Mouse (Mus musculus) olfactory bulb, adult 2 months (tissue): Measurements from ENCODE around the gene Bmp8a.

Experiments
- CTCF ChIP-seq: fragments of 200-500 bp; IDR thresholded peaks from 2 replicates; pipeline ENCODE4 v1.5.1; 2012; ENCODE audit warnings: low read depth, mild to moderate bottlenecking, low read length, moderate library complexity; ENCODE audit not compliant: insufficient read depth
- POLR2A ChIP-seq: fragments of 200-500 bp; IDR thresholded peaks from 2 replicates; pipeline ENCODE4 v1.6.1; 2012; ENCODE audit warnings: mild to moderate bottlenecking, low read depth, low read length, moderate library complexity; ENCODE audit not compliant: insufficient read depth

- no peak for TF ChIP-seq CTCF
- no peak for TF ChIP-seq POLR2A
These were observed 56.3 kb downstream of the Bmp8a start for GRCm38 (mm10) chr4:123286790-123287189.
